Mouse (Mus musculus) ES-Bruce4 (cell line): ENCODE data around the gene Rras. TPM values are rescaled to one million over a fixed set of nuclear protein-coding genes. Genes with fewer than 3 reads are reported as not detected.

ENCODE experiments used
- H3K27ac ChIP-seq: 2 replicates; pipeline ENCODE4 v1.5.1; 2012; ENCODE audit warnings: low read length, inconsistent platforms; ENCODE audit not compliant: insufficient read depth
- H3K27me3 ChIP-seq: 2 replicates; pipeline ENCODE4 v1.6.1; 2012; ENCODE audit warnings: mild to moderate bottlenecking, low read length, inconsistent platforms; ENCODE audit not compliant: control insufficient read depth, poor library complexity, insufficient read depth, severe bottlenecking
- H3K36me3 ChIP-seq: 2 replicates; pipeline ENCODE4 v1.6.1; 2012; ENCODE audit warnings: inconsistent platforms, mild to moderate bottlenecking, low read length, moderate library complexity; ENCODE audit not compliant: control insufficient read depth, poor library complexity, insufficient read depth, severe bottlenecking
- H3K4me1 ChIP-seq: one replicate; pipeline ENCODE4 v1.8.1; 2011; ENCODE audit warnings: low read length; ENCODE audit not compliant: control insufficient read depth, insufficient read depth
- H3K4me3 ChIP-seq: 2 replicates; pipeline ENCODE4 v1.5.1; 2011; ENCODE audit warnings: low read depth, mild to moderate bottlenecking, low read length
- H3K9ac ChIP-seq: 2 replicates; pipeline ENCODE4 v1.6.1; 2012; ENCODE audit warnings: low read depth, mild to moderate bottlenecking, inconsistent platforms; ENCODE audit not compliant: poor library complexity, severe bottlenecking
- H3K9me3 ChIP-seq: replicated peaks from 2 replicates; pipeline ENCODE4 v1.6.1; 2012; ENCODE audit warnings: mild to moderate bottlenecking, low read length, inconsistent platforms; ENCODE audit not compliant: control insufficient read depth, poor library complexity, insufficient read depth, severe bottlenecking
- CTCF ChIP-seq: IDR thresholded peaks from one replicate; pipeline ENCODE4 v1.8.1; 2011; ENCODE audit warnings: low read depth, low read length
- EP300 ChIP-seq: IDR thresholded peaks from 2 replicates; pipeline ENCODE4 v1.6.1; 2011; ENCODE audit warnings: low read depth, low read length; ENCODE audit not compliant: insufficient read depth
- POLR2A ChIP-seq: IDR thresholded peaks from one replicate; pipeline ENCODE4 v1.8.1; 2011; ENCODE audit warnings: low read length; ENCODE audit not compliant: insufficient read depth
- polyA plus RNA-seq: library from polyadenylated mRNA; stranded (reverse); fragments of >200 nt; gene quantifications from 2 replicates; pipeline ENCODE4 v1.2.4, GENCODE M21; 2011; ENCODE audit warnings: low read depth; ENCODE audit not compliant: missing spikeins, insufficient read depth, insufficient read length

Rras gene
- polyA plus RNA-seq, 1 experiment: 72.4 TPM

DNA sequence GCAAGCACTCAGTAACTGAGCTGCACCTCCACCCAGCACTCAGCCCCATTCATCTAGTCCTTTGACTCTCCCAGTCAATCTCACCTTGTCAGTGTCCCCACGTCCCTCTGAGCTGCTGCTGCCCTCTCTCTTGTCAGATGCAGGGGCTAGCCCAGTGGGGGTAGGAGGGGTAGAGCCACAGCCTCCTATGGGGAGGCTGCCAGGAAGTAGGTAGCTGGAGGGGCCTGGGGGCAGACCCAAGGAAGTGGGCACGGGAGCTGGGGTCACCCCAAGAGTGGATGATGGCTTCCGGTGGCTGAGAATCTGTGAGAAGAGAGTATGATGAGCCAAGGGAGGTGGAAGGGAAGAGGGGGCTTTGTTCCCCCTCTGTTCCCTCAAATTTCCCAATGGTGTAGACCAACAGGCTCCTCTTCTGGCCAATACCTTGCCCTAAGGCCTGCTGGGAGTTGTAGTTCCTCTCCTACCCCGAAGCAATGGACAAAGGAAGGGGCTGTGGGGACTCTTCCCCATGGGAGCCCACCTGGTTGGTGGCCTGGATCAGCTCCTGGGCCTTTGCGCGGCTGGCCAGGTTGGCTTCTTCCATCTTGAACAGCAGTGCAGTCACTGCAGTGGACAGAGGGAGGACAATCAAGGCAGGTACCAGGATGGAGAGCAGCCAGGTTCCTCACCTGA lies 12.3 kb upstream of the Rras start:
- Histone ChIP-seq H3K27me3 (no peaks in the 10 kb centered on the region), H3K36me3 (peaks cover 31% of the 10 kb centered on the region), H3K9me3 (no peaks in the 10 kb centered on the region), H3K4me3 (no peak overlapping the region), H3K9ac (no peak overlapping the region), H3K4me1 (no peaks in the 10 kb centered on the region), H3K27ac (no peak overlapping the region)
- TF ChIP-seq POLR2A: no peak

DNA sequence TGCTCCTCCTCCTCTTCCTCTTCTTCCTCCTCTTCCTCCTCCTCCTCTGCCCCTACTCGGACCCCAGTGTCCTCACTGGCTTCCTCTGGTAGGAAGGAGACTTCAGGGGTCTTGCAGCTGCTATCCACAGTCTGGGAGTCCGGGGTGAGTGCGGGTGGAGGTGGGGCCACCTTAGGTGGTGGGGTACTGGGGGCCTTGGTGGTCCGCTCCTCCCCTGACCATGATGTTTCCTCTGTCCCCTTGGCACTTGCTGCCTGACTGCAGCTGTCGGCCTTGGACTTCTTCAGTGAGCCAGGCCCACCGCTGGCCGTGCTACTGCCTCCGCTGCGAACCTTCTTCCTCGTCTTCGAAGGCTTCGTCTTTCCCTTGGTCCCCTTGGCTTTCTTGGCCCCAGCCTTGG lies 11.3 kb upstream of the Rras start:
- TF ChIP-seq CTCF (no peak), POLR2A (no peak), EP300 (no peak)
- Histone ChIP-seq H3K9ac (no peak overlapping the region), H3K36me3 (peaks cover 30% of the 10 kb centered on the region), H3K27ac (no peak overlapping the region), H3K9me3 (no peaks in the 10 kb centered on the region), H3K4me3 (no peak overlapping the region), H3K4me1 (no peaks in the 10 kb centered on the region), H3K27me3 (no peaks in the 10 kb centered on the region)

DNA sequence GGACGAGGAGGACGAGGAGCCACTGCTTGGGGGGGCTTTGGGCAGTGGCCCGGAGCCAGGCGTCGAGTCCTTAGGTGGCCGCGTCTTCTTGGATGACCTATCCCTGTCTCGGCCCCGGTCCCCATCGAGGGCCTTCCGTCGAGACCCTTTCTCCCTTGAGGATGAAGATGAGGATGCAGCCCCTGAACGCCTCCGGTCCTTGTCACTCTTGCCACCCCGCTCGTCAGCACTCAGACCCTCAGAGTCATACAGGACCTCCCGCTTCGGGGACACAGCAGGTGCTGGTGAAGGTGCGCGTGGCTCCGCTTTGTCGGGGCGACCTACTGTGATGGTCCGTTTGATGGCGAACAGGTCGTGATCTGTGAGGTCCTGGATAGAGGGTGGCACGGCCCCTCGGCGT lies 10.6 kb upstream of the Rras start:
- no peaks in the 10 kb centered on the region for H3K9me3 ChIP-seq
- H3K9ac ChIP-seq: no peak overlapping the region
- peak overlapping the region; percentile 11 for H3K4me3 ChIP-seq
- no peak overlapping the region for H3K27ac ChIP-seq
- no peak for TF ChIP-seq CTCF
- TF ChIP-seq EP300: no peak
- TF ChIP-seq POLR2A: no peak
- H3K27me3 ChIP-seq: no peaks in the 10 kb centered on the region
- H3K4me1 ChIP-seq: no peaks in the 10 kb centered on the region
- peaks cover 26% of the 10 kb centered on the region for H3K36me3 ChIP-seq

DNA sequence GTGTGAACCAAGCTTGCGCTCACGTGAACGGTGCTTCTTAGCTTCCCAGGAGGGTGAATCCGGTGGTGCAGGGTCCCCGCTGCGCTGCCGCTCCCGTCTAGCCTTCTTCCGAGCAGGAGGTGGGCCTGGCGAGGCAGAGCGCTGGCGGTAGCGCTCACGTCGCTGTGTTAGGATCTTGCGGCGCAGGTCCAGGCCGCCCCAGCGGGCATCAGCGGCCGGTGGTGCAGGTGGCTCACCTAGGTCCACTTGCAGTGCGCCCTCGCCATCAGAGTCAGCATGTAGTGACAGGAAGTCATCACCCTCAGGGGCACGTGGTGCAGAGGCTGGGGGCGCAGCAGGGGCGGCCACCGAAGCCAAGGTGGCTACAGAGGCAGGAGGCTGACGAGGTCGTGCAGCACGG lies 9.9 kb upstream of the Rras start:
- Histone ChIP-seq H3K27me3 (no peaks in the 10 kb centered on the region), H3K9me3 (no peaks in the 10 kb centered on the region), H3K36me3 (peaks cover 32% of the 10 kb centered on the region), H3K4me3 (peak overlapping the region; percentile 11), H3K4me1 (no peaks in the 10 kb centered on the region), H3K27ac (no peak overlapping the region), H3K9ac (peak overlapping the region; percentile 11; the same call in 1 of the 2 replicates)
- no peak for TF ChIP-seq CTCF
- TF ChIP-seq EP300: no peak
- no peak for TF ChIP-seq POLR2A

DNA sequence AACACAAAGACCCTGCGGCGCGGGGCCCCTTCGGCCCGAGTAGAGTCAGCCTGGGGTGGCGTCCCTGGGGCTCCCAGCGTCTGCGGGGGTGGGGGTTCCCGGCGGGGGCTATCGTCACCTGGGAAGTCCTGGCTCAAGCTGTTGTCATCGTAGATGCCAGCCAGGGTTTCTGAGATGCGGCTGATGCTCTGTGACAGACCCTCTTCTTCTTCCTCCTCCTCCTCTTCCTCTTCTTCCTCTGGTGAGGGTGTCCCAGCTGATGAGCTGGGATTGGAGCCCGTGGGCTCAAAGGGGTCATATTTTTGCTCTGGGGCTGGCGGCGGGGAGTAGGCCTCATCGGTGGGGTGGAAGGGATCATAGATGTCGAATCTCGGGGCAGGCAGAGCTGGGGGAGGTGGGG lies 9.3 kb upstream of the Rras start:
- Histone ChIP-seq H3K4me1 (no peaks in the 10 kb centered on the region), H3K9ac (peak overlapping the region; percentile 11; the same call in 1 of the 2 replicates), H3K36me3 (peaks cover 27% of the 10 kb centered on the region), H3K4me3 (no peak overlapping the region), H3K27me3 (no peaks in the 10 kb centered on the region), H3K9me3 (no peaks in the 10 kb centered on the region), H3K27ac (no peak overlapping the region)
- TF ChIP-seq EP300: no peak
- no peak for TF ChIP-seq POLR2A
- TF ChIP-seq CTCF: no peak

DNA sequence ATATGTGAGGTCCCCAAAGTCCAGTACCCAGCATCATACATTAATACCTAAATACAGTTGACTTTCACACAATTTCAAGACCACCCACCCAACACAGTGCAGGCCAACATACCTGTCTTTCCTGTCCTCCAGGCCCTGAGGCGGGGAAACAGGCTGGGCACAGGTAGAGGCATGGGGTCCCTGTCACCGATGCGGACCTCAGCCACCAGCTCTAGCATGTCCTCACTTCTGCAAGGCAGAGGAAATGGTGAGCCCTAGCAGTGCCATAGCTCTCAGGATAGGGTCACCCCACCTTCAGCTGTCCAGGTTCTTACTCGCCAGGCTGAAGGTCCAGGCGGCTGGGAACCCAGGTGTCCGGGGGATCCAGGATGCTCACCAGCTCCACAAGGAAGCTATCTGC lies 5.8 kb upstream of the Rras start:
- Histone ChIP-seq H3K36me3 (peaks cover 18% of the 10 kb centered on the region; the same call in 1 of the 2 replicates), H3K9me3 (no peaks in the 10 kb centered on the region), H3K9ac (no peak overlapping the region), H3K27ac (no peak overlapping the region), H3K4me3 (no peak overlapping the region), H3K4me1 (no peaks in the 10 kb centered on the region), H3K27me3 (no peaks in the 10 kb centered on the region)
- TF ChIP-seq EP300 (no peak), CTCF (no peak), POLR2A (no peak)
